Mouse (Mus musculus) embryonic fibroblast, embryonic 13.5 days (primary cell): ENCODE measurements around the gene Zfpm1.

Experiments
- CTCF ChIP-seq: IDR thresholded peaks from 2 replicates; pipeline ENCODE4 v1.5.1; 2011; ENCODE audit warnings: mild to moderate bottlenecking, control low read depth, low read length, moderate library complexity, borderline replicate concordance; ENCODE audit not compliant: insufficient read depth
- POLR2A ChIP-seq: IDR thresholded peaks from 2 replicates; pipeline ENCODE4 v1.6.1; 2011; ENCODE audit warnings: low read depth, mild to moderate bottlenecking, control low read depth, low read length, moderate library complexity

- no peak for TF ChIP-seq CTCF
- TF ChIP-seq POLR2A: no peak
Observed at GRCm38 (mm10) chr8:122335638-122336250, 53.8 kb downstream of the Zfpm1 start.
